Mouse (Mus musculus) limb, embryonic 14.5 days (tissue): ENCODE data around the gene Gm10334. TPM values are rescaled to one million over a fixed set of nuclear protein-coding genes. Genes with fewer than 3 reads are reported as not detected.
"Not testable (repeated sequence)": the region's sequence is repeated elsewhere in the genome, so short reads cannot be mapped to it uniquely, and the experiment has no call there.

Source experiments
- ATAC-seq: fragments of 200-750 bp; cut with Nextera tagmentation; 2 replicates; pipeline ENCODE4 v1.8.0; 2017; ENCODE audit warnings: low read depth, moderate number of reproducible peaks, moderate TSS enrichment; ENCODE audit not compliant: low FRiP score
- DNase-seq: peaks from one replicate; pipeline ENCODE4 v3.0.0-alpha.2; 2015; ENCODE audit warnings: low spot score
- H3K27ac ChIP-seq: fragments of 300-500 bp; sonication (generic); replicated peaks from 2 replicates; pipeline ENCODE4 v1.5.1; 2014; ENCODE audit warnings: low read depth, mild to moderate bottlenecking, low read length, moderate library complexity, mixed read lengths
- H3K27me3 ChIP-seq: fragments of 300-500 bp; sonication (generic); 2 replicates; pipeline ENCODE4 v1.6.1; 2014; ENCODE audit warnings: low read length, mixed read lengths; ENCODE audit not compliant: control insufficient read depth, insufficient read depth
- H3K36me3 ChIP-seq: fragments of 300-500 bp; sonication (generic); 2 replicates; pipeline ENCODE4 v1.6.1; 2014; ENCODE audit warnings: mild to moderate bottlenecking, low read length, moderate library complexity, mixed read lengths; ENCODE audit not compliant: control insufficient read depth, insufficient read depth
- H3K4me1 ChIP-seq: fragments of 300-500 bp; sonication (generic); 2 replicates; pipeline ENCODE4 v1.6.1; 2014; ENCODE audit warnings: antibody characterized with exemption, low read length, mixed read lengths; ENCODE audit not compliant: control insufficient read depth, insufficient read depth
- H3K4me2 ChIP-seq: fragments of 300-500 bp; sonication (generic); replicated peaks from 2 replicates; pipeline ENCODE4 v1.6.1; 2014; ENCODE audit warnings: low read depth, mild to moderate bottlenecking, low read length, moderate library complexity; ENCODE audit not compliant: severe bottlenecking
- H3K4me3 ChIP-seq: fragments of 300-500 bp; sonication (generic); replicated peaks from 2 replicates; pipeline ENCODE4 v1.5.1; 2014; ENCODE audit warnings: low read length
- H3K9ac ChIP-seq: fragments of 300-500 bp; sonication (generic); 2 replicates; pipeline ENCODE4 v1.6.1; 2014; ENCODE audit warnings: mild to moderate bottlenecking, low read depth, low read length, moderate library complexity; ENCODE audit not compliant: severe bottlenecking
- H3K9me3 ChIP-seq: fragments of 300-500 bp; sonication (generic); 2 replicates; pipeline ENCODE4 v1.6.1; 2016; ENCODE audit warnings: low read length; ENCODE audit not compliant: control insufficient read depth
- WGBS: fragments of 180-500 bp; shearing (Covaris S2); extraction: QIAGEN DNeasy Blood & Tissue Kit; methylation state at CpG from one replicate; pipeline ENCODE4 v1.1.7; 2014; 5-methylcytosine and 5-hydroxymethylcytosine counted together
- polyA plus RNA-seq, 2 experiments: library from polyadenylated mRNA; depleted of rRNA in 1 of 2; stranded (reverse) in 1 of 2; unstranded in 1 of 2; fragments of >200 nt; fragmentation: Nextera tagmentation in 1 of 2; extraction: Ambion mirVana in 1 of 2; gene quantifications; 2 replicates each; pipeline versions ENCODE4 v1.2.1 to v1.2.3; 2012 to 2014

Gene Gm10334
- polyA plus RNA-seq (2012; rRNA removed) (not detected in 2 replicates), polyA plus RNA-seq (2014; fragmentation: Nextera tagmentation; extraction: Ambion mirVana) (not detected in 2 replicates)

DNA sequence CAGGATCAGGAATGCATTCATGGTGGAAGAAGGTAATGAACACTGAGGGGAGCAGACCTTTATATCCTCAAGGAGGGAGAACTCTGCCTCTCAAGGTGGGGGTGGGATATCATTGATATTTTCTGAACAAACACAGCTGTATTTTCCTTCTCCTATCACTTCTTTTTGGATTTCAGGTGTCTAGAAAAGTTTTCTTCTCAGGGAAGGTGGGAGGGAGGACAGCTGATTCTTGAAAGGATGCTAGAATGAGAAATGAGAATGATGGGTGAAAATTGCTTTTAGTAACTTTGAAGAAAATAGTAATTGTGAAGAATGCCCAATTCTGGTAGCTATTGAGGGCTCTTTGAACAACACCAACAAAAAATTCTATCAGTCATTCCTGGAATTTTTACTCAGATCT lies at the start of gene Gm10334:
Gene Gm10334, minus strand, starts transcription at position 101 of the 400 bp plus-strand sequence.
- not testable (repeated sequence) for H3K27ac ChIP-seq, ATAC-seq, H3K36me3 ChIP-seq, H3K27me3 ChIP-seq, DNase-seq, H3K4me2 ChIP-seq, H3K4me1 ChIP-seq, H3K4me3 ChIP-seq, H3K9ac ChIP-seq, H3K9me3 ChIP-seq

- H3K27ac ChIP-seq, H3K36me3 ChIP-seq, H3K4me3 ChIP-seq, H3K4me2 ChIP-seq, H3K9ac ChIP-seq, H3K9me3 ChIP-seq, ATAC-seq, H3K4me1 ChIP-seq, H3K27me3 ChIP-seq, DNase-seq: not testable (repeated sequence)
These were observed 12.7 kb upstream of the Gm10334 start, which contains the start of gene Prss1 for GRCm38 (mm10) chr6:41458632-41459031. TSS of gene Prss1 (plus strand) at chr6:41458932.

DNA sequence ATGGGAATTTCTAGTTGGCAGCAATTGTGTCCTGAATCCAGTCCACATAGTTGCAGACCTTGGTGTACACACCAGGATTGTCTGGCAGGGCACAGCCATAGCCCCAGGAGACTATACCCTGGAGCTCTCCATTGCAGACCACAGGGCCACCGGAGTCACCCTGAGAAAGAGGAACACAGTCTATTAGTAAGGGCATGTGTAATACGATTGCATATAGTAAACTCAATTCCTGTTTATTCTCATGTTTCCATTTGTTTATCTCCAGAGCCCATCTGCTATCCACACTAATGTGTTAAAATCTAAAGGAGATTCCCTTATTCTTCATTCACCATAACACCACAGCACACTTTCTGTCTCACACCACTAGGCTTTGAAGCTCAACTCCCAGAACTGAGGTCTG lies 3.7 kb downstream of the Gm10334 start:
- not testable (repeated sequence) for H3K9ac ChIP-seq, H3K27me3 ChIP-seq, ATAC-seq, H3K4me2 ChIP-seq, H3K4me1 ChIP-seq, H3K36me3 ChIP-seq, H3K9me3 ChIP-seq, DNase-seq, H3K4me3 ChIP-seq, H3K27ac ChIP-seq
- WGBS = 100% methylated on average over 1 of the region's 2 CpGs

Other genes starting within 250 kb of the Gm10334 start
- 0.24 TPM in 1 of 2 replicates, not detected in the other for gene Try4, start 143.9 kb downstream of the Gm10334 start, polyA plus RNA-seq (2012; rRNA removed)
- gene Try4, start 143.9 kb downstream of the Gm10334 start, polyA plus RNA-seq (2014; fragmentation: Nextera tagmentation; extraction: Ambion mirVana) = not detected in 2 replicates
- gene Try5, start 129.3 kb downstream of the Gm10334 start, polyA plus RNA-seq (2012; rRNA removed) = not detected in 2 replicates
- gene Try5, start 129.3 kb downstream of the Gm10334 start, polyA plus RNA-seq (2014; fragmentation: Nextera tagmentation; extraction: Ambion mirVana) = not detected in 2 replicates
- gene Try10, start 92.0 kb downstream of the Gm10334 start, polyA plus RNA-seq (2012; rRNA removed) = not detected in 2 replicates
- not detected in 2 replicates for gene Try10, start 92.0 kb downstream of the Gm10334 start, polyA plus RNA-seq (2014; fragmentation: Nextera tagmentation; extraction: Ambion mirVana)
- gene Prss3, start 68.5 kb downstream of the Gm10334 start, polyA plus RNA-seq (2012; rRNA removed) = not detected in 2 replicates
- gene Prss3, start 68.5 kb downstream of the Gm10334 start, polyA plus RNA-seq (2014; fragmentation: Nextera tagmentation; extraction: Ambion mirVana) = not detected in 2 replicates
- gene Gm5771, start 53.8 kb downstream of the Gm10334 start, polyA plus RNA-seq (2012; rRNA removed) = not detected in 2 replicates
- gene Gm5771, start 53.8 kb downstream of the Gm10334 start, polyA plus RNA-seq (2014; fragmentation: Nextera tagmentation; extraction: Ambion mirVana) = not detected in 2 replicates
- not detected in 2 replicates for gene Prss1, start 12.8 kb upstream of the Gm10334 start, polyA plus RNA-seq (2012; rRNA removed)
- not detected in 2 replicates for gene Prss1, start 12.8 kb upstream of the Gm10334 start, polyA plus RNA-seq (2014; fragmentation: Nextera tagmentation; extraction: Ambion mirVana)
- 0.08 and 0.18 TPM in 2 replicates for gene Prss2, start 75.6 kb upstream of the Gm10334 start, polyA plus RNA-seq (2012; rRNA removed)
- gene Prss2, start 75.6 kb upstream of the Gm10334 start, polyA plus RNA-seq (2014; fragmentation: Nextera tagmentation; extraction: Ambion mirVana) = not detected in 2 replicates
- gene Ephb6, start 159.3 kb upstream of the Gm10334 start, polyA plus RNA-seq (2012; rRNA removed) = 16.6 and 23.6 TPM in 2 replicates
- 16.7 and 18.8 TPM in 2 replicates for gene Ephb6, start 159.3 kb upstream of the Gm10334 start, polyA plus RNA-seq (2014; fragmentation: Nextera tagmentation; extraction: Ambion mirVana)
- 0.69 and 0.74 TPM in 2 replicates for gene Trpv6, start 190.3 kb upstream of the Gm10334 start, polyA plus RNA-seq (2012; rRNA removed)
- 0.84 and 1.2 TPM in 2 replicates for gene Trpv6, start 190.3 kb upstream of the Gm10334 start, polyA plus RNA-seq (2014; fragmentation: Nextera tagmentation; extraction: Ambion mirVana)
- gene Trpv5, start 234.6 kb upstream of the Gm10334 start, polyA plus RNA-seq (2012; rRNA removed) = not detected in 2 replicates
- gene Trpv5, start 234.6 kb upstream of the Gm10334 start, polyA plus RNA-seq (2014; fragmentation: Nextera tagmentation; extraction: Ambion mirVana) = not detected in 2 replicates
- not detected in 2 replicates for gene Llcfc1, start 238.3 kb upstream of the Gm10334 start, polyA plus RNA-seq (2012; rRNA removed)
- gene Llcfc1, start 238.3 kb upstream of the Gm10334 start, polyA plus RNA-seq (2014; fragmentation: Nextera tagmentation; extraction: Ambion mirVana) = not detected in 2 replicates